Mouse (Mus musculus) embryonic facial prominence, embryonic 10.5 days (tissue): ENCODE measurements at regions not wholly inside any gene's neighbourhood (a gene's known extent, or its start where the extent isn't known, plus 50 kb on each side); places are given as distances from the start of the nearest gene placed in this dataset.

ENCODE experiments used
- DNase-seq: peaks from one replicate; pipeline ENCODE4 v3.0.0-alpha.2; 2017; ENCODE audit warnings: low spot score
- H3K27ac ChIP-seq: fragments of 300-500 bp; sonication (generic); replicated peaks from 2 replicates; pipeline ENCODE4 v1.5.1; 2016; ENCODE audit warnings: mild to moderate bottlenecking
- H3K27me3 ChIP-seq: fragments of 300-500 bp; sonication (generic); replicated peaks from 2 replicates; pipeline ENCODE4 v1.6.1; 2016; ENCODE audit warnings: low read depth, mild to moderate bottlenecking; ENCODE audit not compliant: poor library complexity, severe bottlenecking
- H3K36me3 ChIP-seq: fragments of 300-500 bp; sonication (generic); replicated peaks from 2 replicates; pipeline ENCODE4 v1.6.1; 2016; ENCODE audit warnings: mild to moderate bottlenecking, moderate library complexity
- H3K4me1 ChIP-seq: fragments of 300-500 bp; sonication (generic); 2 replicates; pipeline ENCODE4 v1.6.1; 2016
- H3K4me3 ChIP-seq: fragments of 300-500 bp; sonication (generic); 2 replicates; pipeline ENCODE4 v1.5.1; 2016; ENCODE audit warnings: mild to moderate bottlenecking, moderate library complexity
- H3K9me3 ChIP-seq: fragments of 300-500 bp; sonication (generic); 2 replicates; pipeline ENCODE4 v1.6.1; 2016; ENCODE audit warnings: mild to moderate bottlenecking
- WGBS: fragments of 180-500 bp; shearing (Covaris S2); methylation state at CpG from one replicate; pipeline ENCODE4 v1.1.7; 2016; 5-methylcytosine and 5-hydroxymethylcytosine counted together

DNA sequence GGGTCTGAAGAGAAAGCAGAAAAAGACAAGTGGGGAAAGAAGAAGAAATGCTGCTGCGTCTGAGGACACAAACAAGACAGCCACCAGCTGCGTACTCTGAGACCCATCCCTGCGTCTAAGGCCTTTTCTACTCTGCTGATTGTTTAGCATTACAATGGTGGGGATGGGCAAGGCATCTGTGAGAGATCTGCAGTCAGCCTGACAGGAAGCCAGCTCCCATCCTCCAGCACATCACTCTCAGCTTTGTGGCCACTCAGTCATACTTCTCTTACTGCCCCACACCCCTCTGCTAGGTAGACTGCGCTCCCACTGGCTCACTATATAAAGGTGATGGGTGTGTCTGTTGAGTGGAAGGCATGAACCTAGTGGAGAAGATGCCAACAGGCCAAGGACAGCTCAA is 220.5 kb downstream of the Rpl10-ps3 start:
- Histone ChIP-seq H3K4me1 (peaks cover 5% of the 10 kb centered on the region; the same call in 1 of the 2 replicates), H3K27me3 (no peaks in the 10 kb centered on the region), H3K36me3 (no peaks in the 10 kb centered on the region), H3K9me3 (no peaks in the 10 kb centered on the region), H3K27ac (no peak overlapping the region), H3K4me3 (no peak overlapping the region)
- 35% methylated on average over 4 of the region's 4 CpGs for WGBS
- no peak for DNase-seq

DNA sequence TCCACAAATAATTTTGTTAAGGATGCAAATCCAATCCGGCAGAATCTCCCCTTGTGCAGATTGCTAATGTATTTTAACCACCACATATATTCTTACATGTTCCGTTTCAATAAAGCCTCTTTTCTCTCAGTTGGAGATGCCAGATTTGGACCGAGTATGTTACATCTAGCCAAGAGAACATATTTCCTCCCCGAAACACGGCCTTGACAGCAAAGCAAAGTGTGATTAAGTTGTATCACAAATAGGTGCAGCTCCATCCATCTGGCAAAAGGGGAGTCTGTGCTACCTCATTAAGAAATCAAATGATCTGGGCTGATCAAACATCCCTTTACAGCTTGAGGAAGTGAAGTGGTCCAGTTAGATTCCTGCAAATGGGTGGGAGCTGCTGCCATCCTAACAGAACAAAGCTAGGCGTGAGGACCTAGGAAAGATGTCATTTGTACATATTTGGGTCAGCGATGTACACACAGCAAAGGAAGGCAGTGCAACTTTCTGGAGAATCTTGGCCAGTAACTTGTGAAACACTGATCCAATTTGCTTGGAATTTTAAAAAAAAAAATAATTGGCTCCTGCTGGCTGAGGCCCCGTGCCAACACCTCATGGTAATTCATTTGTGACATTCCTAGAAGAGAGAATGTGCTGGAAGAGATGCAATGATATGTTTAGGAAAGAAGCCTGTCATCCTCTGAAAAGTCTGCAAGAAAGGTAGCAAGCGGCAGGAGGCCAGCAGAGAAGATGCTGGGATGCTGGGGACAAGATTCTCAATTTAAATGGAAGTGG is 223.8 kb downstream of the Rpl10-ps3 start:
- no peaks in the 10 kb centered on the region for H3K27me3 ChIP-seq
- H3K9me3 ChIP-seq: no peaks in the 10 kb centered on the region
- H3K36me3 ChIP-seq: no peaks in the 10 kb centered on the region
- no peak overlapping the region for H3K4me3 ChIP-seq
- peaks cover 5% of the 10 kb centered on the region; the same call in 1 of the 2 replicates for H3K4me1 ChIP-seq
- no peak overlapping the region for H3K27ac ChIP-seq
- no peak for DNase-seq
- 87% methylated on average over 9 of the region's 9 CpGs for WGBS

DNA sequence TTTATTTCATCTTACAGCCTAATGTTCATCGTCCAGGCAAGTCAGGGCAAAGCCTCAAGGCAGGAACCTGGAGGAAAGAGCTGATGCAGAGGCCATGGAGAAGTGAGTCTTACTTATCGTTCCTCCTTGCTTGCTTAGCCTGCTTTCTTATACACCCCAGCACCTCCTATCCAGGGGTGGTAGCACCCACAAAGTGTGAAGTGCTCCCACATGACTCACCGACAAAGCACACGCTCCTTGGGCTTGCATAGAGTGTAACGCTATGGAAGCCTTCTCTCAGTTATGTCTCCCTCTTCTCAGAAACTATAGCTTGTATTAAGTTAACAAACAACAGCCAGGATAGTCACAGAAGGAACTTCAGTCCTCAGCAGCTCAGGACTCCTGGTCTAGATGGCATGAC is 225.4 kb downstream of the Rpl10-ps3 start:
- WGBS: 91% methylated on average over 5 of the region's 5 CpGs
- no peaks in the 10 kb centered on the region for H3K36me3 ChIP-seq
- no peak overlapping the region for H3K4me3 ChIP-seq

DNA sequence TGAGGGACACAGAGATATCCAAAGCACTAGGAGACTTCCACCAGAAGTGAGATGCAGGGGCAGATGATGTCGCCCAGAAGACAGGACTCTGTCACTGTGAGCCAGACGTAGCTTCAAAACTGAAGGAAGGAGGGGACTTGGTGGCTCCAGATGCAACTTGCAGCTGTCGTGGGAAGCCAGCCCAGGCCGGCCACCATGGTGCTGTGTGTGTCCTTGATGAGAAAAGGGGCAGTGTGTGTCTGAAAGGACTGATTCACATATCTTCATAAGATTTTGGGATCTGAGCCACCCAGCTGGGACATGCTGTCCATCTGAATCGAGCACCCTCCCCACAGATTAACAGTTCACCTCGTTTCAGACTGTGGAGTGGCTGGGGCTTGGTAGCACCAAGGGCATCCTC is 226.2 kb downstream of the Rpl10-ps3 start:
- 78% methylated on average over 6 of the region's 6 CpGs for WGBS
- Histone ChIP-seq H3K9me3 (no peaks in the 10 kb centered on the region), H3K4me3 (no peak overlapping the region), H3K27me3 (no peaks in the 10 kb centered on the region), H3K4me1 (no peaks in the 10 kb centered on the region), H3K36me3 (no peaks in the 10 kb centered on the region), H3K27ac (no peak overlapping the region)
- no peak for DNase-seq

More for the DNA sequence above, 225.4 kb downstream of the Rpl10-ps3 start:
- Histone ChIP-seq H3K27ac (no peak overlapping the region), H3K9me3 (no peaks in the 10 kb centered on the region), H3K27me3 (no peaks in the 10 kb centered on the region), H3K4me1 (peaks cover 4% of the 10 kb centered on the region; the same call in 1 of the 2 replicates)
- no peak for DNase-seq

DNA sequence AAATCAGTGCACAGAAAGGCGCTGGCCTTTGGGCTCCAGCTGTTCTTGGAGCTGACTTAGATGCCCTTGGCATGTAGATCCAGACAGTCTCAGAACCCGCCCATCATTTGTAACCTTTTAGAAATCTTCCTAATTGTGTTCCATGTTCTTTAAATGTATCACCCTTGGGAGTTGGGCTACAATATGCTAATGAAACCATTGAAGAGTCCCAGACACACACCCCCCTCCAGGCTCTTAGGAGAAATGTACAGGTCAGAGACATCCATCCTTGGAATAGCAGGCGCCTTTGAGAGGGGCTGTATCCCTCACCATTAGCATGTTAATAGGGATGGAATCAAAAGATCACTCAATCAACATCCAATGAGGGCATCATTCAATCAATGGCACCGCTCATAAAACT is 238.2 kb downstream of the Rpl10-ps3 start:
- H3K27me3 ChIP-seq: no peaks in the 10 kb centered on the region
- H3K9me3 ChIP-seq: no peaks in the 10 kb centered on the region
- no peak for DNase-seq
- no peaks in the 10 kb centered on the region for H3K36me3 ChIP-seq
- no peak overlapping the region for H3K27ac ChIP-seq
- no peak overlapping the region for H3K4me3 ChIP-seq
- H3K4me1 ChIP-seq: no peaks in the 10 kb centered on the region
- WGBS: 78% methylated on average over 4 of the region's 4 CpGs

DNA sequence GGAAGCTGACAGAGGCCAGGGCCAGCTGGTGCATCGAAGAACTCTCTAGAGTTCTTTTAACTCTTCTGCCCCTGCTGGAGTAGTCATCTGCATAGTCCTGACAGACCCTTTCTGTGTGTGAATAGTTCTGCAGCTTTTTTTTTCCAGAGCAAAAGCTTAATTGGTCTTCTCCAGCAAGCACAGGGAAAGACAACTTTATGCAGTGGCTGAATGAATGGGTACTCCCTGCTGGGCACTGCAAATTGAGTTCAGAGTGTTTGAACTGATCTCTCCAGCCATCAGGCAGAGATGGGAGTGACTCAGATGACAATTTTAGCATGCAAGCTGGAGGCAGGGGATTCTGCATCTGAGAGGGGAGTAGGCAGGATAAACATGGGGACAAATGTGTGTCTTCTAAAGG is 242.0 kb downstream of the Rpl10-ps3 start:
- H3K4me3 ChIP-seq: no peak overlapping the region
- 62% methylated on average over 1 of the region's 1 CpGs for WGBS
- H3K36me3 ChIP-seq: no peaks in the 10 kb centered on the region
- H3K9me3 ChIP-seq: no peaks in the 10 kb centered on the region
- no peaks in the 10 kb centered on the region for H3K27me3 ChIP-seq
- H3K27ac ChIP-seq: no peak overlapping the region
- DNase-seq: no peak
- no peaks in the 10 kb centered on the region for H3K4me1 ChIP-seq

DNA sequence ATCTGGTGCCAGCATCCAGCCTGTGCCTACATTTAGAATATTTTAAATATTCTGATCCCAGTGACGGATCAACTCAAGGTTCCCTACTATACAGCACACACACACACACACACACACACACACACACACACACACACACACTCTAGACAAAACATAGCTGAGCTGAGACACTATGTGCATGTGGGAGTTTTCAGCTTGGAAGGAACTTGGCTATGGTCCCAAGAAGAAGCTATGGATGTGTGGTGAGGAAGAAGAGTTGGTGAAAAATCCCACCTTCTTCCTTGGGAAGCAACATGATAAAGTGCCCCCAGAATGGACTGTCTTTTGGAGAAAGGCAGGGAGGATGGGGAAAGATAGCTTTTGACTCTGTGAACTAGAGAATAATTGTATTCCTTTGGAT is 243.7 kb downstream of the Rpl10-ps3 start:
- DNase-seq: no peak
- no peak overlapping the region for H3K4me3 ChIP-seq
- H3K4me1 ChIP-seq: no peaks in the 10 kb centered on the region
- no peaks in the 10 kb centered on the region for H3K27me3 ChIP-seq
- 82% methylated on average over 1 of the region's 1 CpGs for WGBS
- H3K27ac ChIP-seq: no peak overlapping the region
- no peaks in the 10 kb centered on the region for H3K9me3 ChIP-seq
- H3K36me3 ChIP-seq: no peaks in the 10 kb centered on the region

DNA sequence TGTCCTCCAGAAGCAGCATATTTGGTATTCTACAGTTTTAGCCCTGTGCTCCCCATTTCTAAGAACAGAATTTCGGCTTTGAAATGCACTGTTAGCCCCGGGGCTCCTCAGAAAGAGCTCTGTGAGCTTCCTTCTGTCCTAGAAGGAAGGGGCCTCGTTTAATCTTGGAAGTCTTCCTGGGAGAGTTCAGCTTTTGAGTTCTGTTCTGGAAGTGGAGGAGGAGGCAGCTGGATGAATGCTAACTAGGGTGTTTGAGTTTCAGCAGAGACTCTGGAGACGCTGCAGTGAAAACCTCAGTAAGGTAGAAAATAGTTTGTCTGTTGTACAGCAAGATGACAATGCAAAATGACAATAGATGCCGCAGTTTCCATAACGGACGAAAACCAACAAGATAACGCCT is 253.8 kb downstream of the Rpl10-ps3 start:
- 75% methylated on average over 8 of the region's 8 CpGs for WGBS
- no peaks in the 10 kb centered on the region for H3K27me3 ChIP-seq
- no peak for DNase-seq

DNA sequence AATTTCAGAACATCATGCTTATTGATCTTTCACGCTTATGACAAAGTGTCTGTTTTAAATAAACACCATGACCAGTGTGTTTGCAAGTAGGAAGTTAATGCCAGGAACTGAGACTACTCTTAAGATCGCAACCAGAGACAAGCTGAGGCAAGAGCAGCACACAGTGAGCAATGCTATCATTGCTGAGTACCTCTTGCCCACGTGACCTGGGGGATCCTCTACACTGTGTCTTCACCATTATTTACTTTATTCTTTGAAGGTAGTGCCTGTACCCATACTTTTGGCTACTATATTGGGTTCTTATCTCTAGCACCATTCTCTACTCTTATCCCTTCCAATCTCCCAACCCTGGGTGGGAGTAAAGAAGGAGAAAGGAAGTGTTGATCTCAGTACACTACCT is 254.9 kb downstream of the Rpl10-ps3 start:
- no peaks in the 10 kb centered on the region for H3K9me3 ChIP-seq
- DNase-seq: no peak
- H3K4me1 ChIP-seq: no peaks in the 10 kb centered on the region
- 81% methylated on average over 3 of the region's 3 CpGs for WGBS
- H3K27me3 ChIP-seq: no peaks in the 10 kb centered on the region
- H3K36me3 ChIP-seq: no peaks in the 10 kb centered on the region
- H3K4me3 ChIP-seq: no peak overlapping the region
- H3K27ac ChIP-seq: no peak overlapping the region

More for the DNA sequence above, 253.8 kb downstream of the Rpl10-ps3 start:
- no peak overlapping the region for H3K27ac ChIP-seq
- H3K4me1 ChIP-seq: no peaks in the 10 kb centered on the region
- no peaks in the 10 kb centered on the region for H3K9me3 ChIP-seq
- no peak overlapping the region for H3K4me3 ChIP-seq
- H3K36me3 ChIP-seq: no peaks in the 10 kb centered on the region

DNA sequence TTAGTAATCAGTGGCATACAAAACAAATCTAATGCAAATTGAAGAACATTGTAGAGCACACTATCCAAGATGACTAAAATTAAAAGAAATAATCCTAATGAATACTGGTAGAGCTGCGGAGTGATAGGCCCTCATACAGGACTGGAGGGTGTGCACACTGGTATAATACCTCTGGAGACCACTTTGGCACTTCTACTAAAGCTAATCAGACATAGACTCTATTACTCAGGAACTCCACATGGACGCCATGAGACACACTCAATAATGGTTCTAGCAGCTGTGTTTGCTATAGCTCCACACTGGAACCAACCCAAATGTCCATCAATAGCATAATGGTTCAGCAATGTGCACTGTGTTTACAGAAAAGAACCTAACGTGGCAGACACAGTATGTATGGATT is 264.6 kb downstream of the Rpl10-ps3 start:
- H3K4me3 ChIP-seq: no peak overlapping the region
- no peak overlapping the region for H3K27ac ChIP-seq
- no peaks in the 10 kb centered on the region for H3K36me3 ChIP-seq
- H3K9me3 ChIP-seq: no peaks in the 10 kb centered on the region
- no peaks in the 10 kb centered on the region for H3K4me1 ChIP-seq
- no peak for DNase-seq
- whole genome bisulfite sequencing: 79% methylated on average over 3 of the region's 3 CpGs
- no peaks in the 10 kb centered on the region for H3K27me3 ChIP-seq

DNA sequence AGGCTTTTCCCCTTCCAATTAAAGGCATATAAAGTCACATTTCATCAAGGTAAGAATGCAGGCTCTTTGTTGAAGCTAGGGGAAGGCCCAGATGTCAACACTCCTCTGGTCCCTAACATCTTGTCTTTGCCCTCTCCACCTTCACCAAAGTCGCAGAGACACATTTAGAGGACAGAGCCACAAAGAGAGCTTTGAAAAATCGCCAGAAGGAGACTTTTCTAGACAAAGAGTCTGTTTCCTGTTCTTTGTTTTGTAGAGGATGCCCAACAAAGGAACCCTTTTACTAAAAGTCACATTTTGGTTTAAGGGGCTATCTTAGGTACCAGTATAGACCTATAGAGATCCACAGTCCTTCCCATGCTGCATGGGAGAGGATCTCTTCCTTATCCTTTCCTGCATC is 269.9 kb upstream of the Ncam1 start:
- H3K4me1 ChIP-seq: no peaks in the 10 kb centered on the region
- no peaks in the 10 kb centered on the region for H3K9me3 ChIP-seq
- no peak for DNase-seq
- 46% methylated on average over 2 of the region's 2 CpGs for WGBS
- no peaks in the 10 kb centered on the region for H3K27me3 ChIP-seq
- H3K36me3 ChIP-seq: no peaks in the 10 kb centered on the region
- no peak overlapping the region for H3K4me3 ChIP-seq
- no peak overlapping the region for H3K27ac ChIP-seq

DNA sequence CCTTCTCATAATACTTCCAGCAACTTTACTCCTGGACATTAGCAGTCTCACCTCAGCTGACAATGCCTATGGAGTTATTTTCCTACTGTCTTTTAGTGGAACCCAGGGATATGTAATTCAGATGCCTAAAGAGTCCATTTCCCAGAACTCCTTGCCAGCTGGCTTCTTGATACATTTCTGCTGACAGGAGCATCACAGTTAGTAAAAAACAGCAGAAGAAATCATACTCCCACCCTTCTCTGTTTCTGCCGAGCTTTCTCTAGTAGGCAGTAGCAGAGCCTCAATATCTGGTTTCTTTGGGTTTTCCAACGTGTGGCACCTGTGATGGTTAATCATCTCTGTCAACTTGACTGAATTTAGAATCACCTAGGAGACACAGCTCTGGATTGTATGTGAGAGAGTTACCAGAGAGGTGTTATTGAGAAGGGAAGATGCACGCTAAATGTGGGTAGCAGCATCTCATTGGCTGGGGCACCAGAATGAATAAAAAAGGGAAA is 269.1 kb upstream of the Ncam1 start:
- no peaks in the 10 kb centered on the region for H3K4me1 ChIP-seq
- H3K36me3 ChIP-seq: no peaks in the 10 kb centered on the region
- no peaks in the 10 kb centered on the region for H3K9me3 ChIP-seq
- H3K27me3 ChIP-seq: no peaks in the 10 kb centered on the region
- H3K27ac ChIP-seq: no peak overlapping the region
- WGBS: 85% methylated on average over 3 of the region's 3 CpGs
- H3K4me3 ChIP-seq: no peak overlapping the region
- no peak for DNase-seq

DNA sequence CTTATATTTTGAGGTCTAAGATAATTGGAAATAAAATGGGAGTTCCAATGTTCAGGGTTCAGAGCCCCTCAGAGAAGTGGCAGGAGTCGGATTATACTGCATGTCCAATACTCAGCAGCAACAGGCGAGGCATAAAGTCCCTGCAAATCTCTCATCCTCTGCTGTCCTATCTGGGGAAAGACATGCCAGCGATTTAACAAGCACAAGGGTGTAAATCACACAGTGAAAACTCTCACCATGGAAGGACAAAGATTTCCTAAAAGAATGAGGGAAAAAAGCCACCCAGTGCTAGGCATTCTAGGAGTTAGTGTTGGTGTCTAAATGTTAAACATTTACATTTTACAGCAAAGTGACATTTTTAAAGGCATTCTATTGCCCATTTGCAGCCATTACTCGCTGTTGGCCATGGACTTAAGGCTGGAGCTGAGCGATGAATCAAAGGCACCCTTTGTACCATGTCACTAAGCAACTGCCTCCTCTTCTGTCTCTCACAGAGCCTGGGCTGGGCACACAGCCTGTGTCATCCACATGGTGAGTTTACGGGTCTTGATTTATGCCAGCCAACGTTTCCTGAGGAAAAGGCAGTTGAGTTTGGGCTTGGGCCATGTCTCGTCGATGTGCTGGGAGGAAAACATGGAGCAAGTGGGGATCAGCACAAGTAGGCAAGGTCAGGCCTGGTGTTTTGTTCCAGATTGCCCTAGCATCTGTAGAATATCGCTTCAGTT is 265.9 kb upstream of the Ncam1 start:
- no peak for DNase-seq
- H3K9me3 ChIP-seq: no peaks in the 10 kb centered on the region
- H3K27ac ChIP-seq: no peak overlapping the region
- 87% methylated on average over 10 of the region's 10 CpGs for WGBS
- H3K36me3 ChIP-seq: no peaks in the 10 kb centered on the region
- no peaks in the 10 kb centered on the region for H3K27me3 ChIP-seq
- H3K4me1 ChIP-seq: no peaks in the 10 kb centered on the region
- H3K4me3 ChIP-seq: no peak overlapping the region
